Mouse (Mus musculus) gastrocnemius, postnatal 36 days (tissue): ENCODE data around the gene Gins2. TPM values are rescaled to one million over a fixed set of nuclear protein-coding genes. Genes with fewer than 3 reads are reported as not detected.

Experiments used
- DNase-seq, 2 experiments: peaks; one replicate each; pipeline ENCODE4 v3.0.0; 2022
- intact Hi-C: fragments of 180-260 bp; cut with DNase I; formaldehyde crosslinking; loops from one replicate; pipeline ENCODE4 v1.15.1; 2025
- microRNA-seq, 2 experiments: library from miRNA; unstranded; fragments of <30 nt; microRNA quantifications; one replicate each; pipeline ENCODE4 v1.2.0; 2021
- total RNA-seq, 2 experiments: library from RNA; stranded (reverse); gene quantifications; 2 replicates each; pipeline ENCODE4 v1.2.3; 2021

The Gins2 gene
- total RNA-seq, 2 experiments from 2014 or later, result 0.66 to 0.94 TPM

- DNase-seq, result peak; percentile 67 to 77
- intact Hi-C loops, result loop anchor here (5.0 kb wide), 3 partner anchors 47 to 207 kb away; no protein-coding TSS in a partner anchor
Measured at GRCm38 (mm10) chr8:120534504-120535368, 54.4 kb downstream of the Gins2 start.

GRCm38 (mm10) chr8:120534080-120534479 lies 55.0 kb downstream of the Gins2 start:
- no peak for DNase-seq
- intact Hi-C loops, result loop anchor here (5.0 kb wide), 3 partner anchors 47 to 207 kb away; no protein-coding TSS in a partner anchor

- intact Hi-C loops, result loop anchor here (5.0 kb wide), 3 partner anchors 46 to 206 kb away; no protein-coding TSS in a partner anchor
Measured at GRCm38 (mm10) chr8:120533380-120533779, 55.7 kb downstream of the Gins2 start.

GRCm38 (mm10) chr8:120532517-120533215 lies 56.4 kb downstream of the Gins2 start:
- no peak for DNase-seq
- intact Hi-C loops, result loop anchor here (5.0 kb wide), 3 partner anchors 45 to 205 kb away; no protein-coding TSS in a partner anchor

More at GRCm38 (mm10) chr8:120533380-120533779, 55.7 kb downstream of the Gins2 start:
- DNase-seq, result no peak

GRCm38 (mm10) chr8:120531775-120532516 lies 57.2 kb downstream of the Gins2 start:
- no peak for DNase-seq
- intact Hi-C loops, result loop anchor here (5.0 kb wide), 3 partner anchors 45 to 205 kb away; no protein-coding TSS in a partner anchor

- intact Hi-C loops, result loop anchor here (5.0 kb wide), 3 partner anchors 44 to 204 kb away; no protein-coding TSS in a partner anchor
- no peak for DNase-seq
Measured at GRCm38 (mm10) chr8:120530954-120531656, 58.0 kb downstream of the Gins2 start.

- DNase-seq, result no peak
- intact Hi-C loops, result no loop called here
Measured at GRCm38 (mm10) chr8:120529226-120529625, 59.9 kb downstream of the Gins2 start.

Small RNA genes within 50 kb of the gene (microRNA-seq; reads per million reads assigned to microRNA genes)
- gene Mir7687, result 0 to 0.36 reads per million in 2 experiments

Other genes with a start within 250 kb of the Gins2 start
- gene 1190005I06Rik, start 58.3 kb upstream of the Gins2 start, total RNA-seq, result 1 to 10 TPM in 1 of 2 experiments, under 1 TPM in 1; 0.84 to 1.5 TPM
- gene Gm27021, start 78.8 kb upstream of the Gins2 start, total RNA-seq, result not detected
- 1,000 to 10,000 TPM; 1,608 to 1,616 TPM for gene Cox4i1, start 78.9 kb upstream of the Gins2 start, total RNA-seq
- 10 to 100 TPM; 23.4 to 26.9 TPM for gene Emc8, start 79.3 kb upstream of the Gins2 start, total RNA-seq
- gene Irf8, start 147.1 kb upstream of the Gins2 start, total RNA-seq, result 1 to 10 TPM; 6.7 to 9.9 TPM